In the genomic region with DNA sequence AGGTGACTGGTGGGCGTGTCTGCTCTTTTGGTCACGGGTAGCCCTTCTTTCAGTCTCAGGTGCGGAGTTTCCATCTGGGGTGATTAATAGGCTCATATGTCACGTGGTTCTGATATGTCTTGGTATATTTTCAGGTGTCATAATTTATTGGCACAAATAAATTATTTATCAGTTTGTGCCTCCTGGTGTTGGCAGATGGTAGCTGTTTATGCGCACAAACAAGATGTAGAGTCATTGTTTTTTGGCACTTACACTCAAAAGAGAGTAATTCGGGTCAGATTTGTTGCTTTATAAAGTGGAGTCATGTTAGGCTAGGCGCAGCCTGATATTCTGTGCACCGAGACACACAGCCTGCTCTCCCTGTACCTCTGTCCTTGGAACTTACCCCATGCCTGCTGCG, we compare ENCODE assay signal across 17 mouse cellular contexts.
A peak's percentile ranks its signal among the peaks of the same experiment; 100 is the strongest.
DNase-seq lines count a peak whose midpoint lies in the region; ATAC-seq and TF ChIP-seq lines count a peak whose summit lies in the region.
"Had no signal": no experiment of that assay in that cellular context is flagged by ENCODE, and none has a peak within 500 bp of the region (broad histone marks: within the 10 kb centered on the region; RNA-seq: fewer than 3 reads in every experiment).

No protein-coding gene starts in this region.

- no peak overlapping the region for H3K4me2 ChIP-seq in forebrain, embryonic 14.5 days (ENCODE audit: low read length)
- no peak overlapping the region for H3K4me2 ChIP-seq in forebrain, embryonic 16.5 days (ENCODE audit: low read length)
- no peak overlapping the region for H3K4me2 ChIP-seq in forebrain, embryonic 11.5 days (ENCODE audit: low read depth, low read length, severe bottlenecking)
- H3K4me2 ChIP-seq: embryonic facial prominence, embryonic 12.5 days had no signal

- H3K27ac ChIP-seq in forebrain, embryonic 14.5 days (ENCODE audit: low read depth, low read length): peak overlapping the region; percentile 52; the same call in 1 of the 2 replicates
- H3K27ac ChIP-seq in forebrain, embryonic 10.5 days: no peak overlapping the region
- H3K27ac ChIP-seq in forebrain, embryonic 16.5 days (ENCODE audit: low read length): peak overlapping the region; percentile 51
- H3K27ac ChIP-seq in forebrain, embryonic 11.5 days (ENCODE audit: low read depth, low read length): no peak overlapping the region
- no peak overlapping the region for H3K27ac ChIP-seq in layer of hippocampus, adult 2 months
- H3K27ac ChIP-seq: embryonic facial prominence, embryonic 10.5 days; embryonic facial prominence, embryonic 12.5 days had no signal

- H3K9ac ChIP-seq in forebrain, embryonic 14.5 days (ENCODE audit: low read length): no peak overlapping the region
- no peak overlapping the region for H3K9ac ChIP-seq in forebrain, embryonic 16.5 days (replicated peaks; ENCODE audit: low read depth, low read length)
- no peak overlapping the region for H3K9ac ChIP-seq in forebrain, embryonic 11.5 days (ENCODE audit: low read length)
- H3K9ac ChIP-seq: embryonic facial prominence, embryonic 12.5 days had no signal

- no peaks in the 10 kb centered on the region for H3K27me3 ChIP-seq in forebrain, embryonic 14.5 days (replicated peaks; ENCODE audit: control insufficient read depth, insufficient read depth, low read length)
- H3K27me3 ChIP-seq in forebrain, embryonic 10.5 days (ENCODE audit: poor library complexity, severe bottlenecking): peaks cover 29% of the 10 kb centered on the region
- no peaks in the 10 kb centered on the region for H3K27me3 ChIP-seq in forebrain, embryonic 16.5 days (replicated peaks; ENCODE audit: control insufficient read depth, insufficient read depth, low read length)
- H3K27me3 ChIP-seq in forebrain, embryonic 11.5 days (ENCODE audit: control insufficient read depth, insufficient read depth, low read length): no peaks in the 10 kb centered on the region

- H3K4me1 ChIP-seq in forebrain, embryonic 14.5 days (ENCODE audit: control insufficient read depth, insufficient read depth, low read length): peaks cover 7% of the 10 kb centered on the region
- peaks cover 11% of the 10 kb centered on the region for H3K4me1 ChIP-seq in forebrain, embryonic 10.5 days
- H3K4me1 ChIP-seq in forebrain, embryonic 16.5 days (replicated peaks; ENCODE audit: control insufficient read depth, insufficient read depth, low read length): peaks cover 43% of the 10 kb centered on the region
- H3K4me1 ChIP-seq in forebrain, embryonic 11.5 days (replicated peaks; ENCODE audit: control insufficient read depth, insufficient read depth, low read length): no peaks in the 10 kb centered on the region

- no peaks in the 10 kb centered on the region for H3K9me3 ChIP-seq in forebrain, embryonic 14.5 days (replicated peaks; ENCODE audit: control insufficient read depth, low read length)
- H3K9me3 ChIP-seq in forebrain, embryonic 10.5 days: no peaks in the 10 kb centered on the region
- H3K9me3 ChIP-seq in forebrain, embryonic 16.5 days (ENCODE audit: control insufficient read depth, low read length): no peaks in the 10 kb centered on the region
- no peaks in the 10 kb centered on the region for H3K9me3 ChIP-seq in forebrain, embryonic 11.5 days (ENCODE audit: control insufficient read depth, low read length)
- H3K9me3 ChIP-seq: embryonic facial prominence, embryonic 10.5 days; embryonic facial prominence, embryonic 12.5 days had no signal

- WGBS in forebrain, embryonic 14.5 days: 70% methylated on average over 9 of the region's 9 CpGs
- WGBS in forebrain, embryonic 10.5 days: 90% methylated on average over 9 of the region's 9 CpGs
- 64% methylated on average over 9 of the region's 9 CpGs for WGBS in forebrain, embryonic 16.5 days
- WGBS in forebrain, embryonic 11.5 days: 86% methylated on average over 9 of the region's 9 CpGs

- TF ChIP-seq CTCF in layer of hippocampus, adult 2 months (conservative IDR thresholded peaks at IDR 0.05): peak; percentile 18; the same call in 1 of the 2 replicates

- no peaks in the 10 kb centered on the region for H3K36me3 ChIP-seq in forebrain, embryonic 14.5 days (ENCODE audit: control insufficient read depth, insufficient read depth, low read length)
- H3K36me3 ChIP-seq in forebrain, embryonic 10.5 days (replicated peaks): no peaks in the 10 kb centered on the region
- H3K36me3 ChIP-seq in forebrain, embryonic 16.5 days (ENCODE audit: control insufficient read depth, insufficient read depth): no peaks in the 10 kb centered on the region
- H3K36me3 ChIP-seq in forebrain, embryonic 11.5 days (ENCODE audit: control insufficient read depth, insufficient read depth, low read length): no peaks in the 10 kb centered on the region
- H3K36me3 ChIP-seq: embryonic facial prominence, embryonic 10.5 days; embryonic facial prominence, embryonic 12.5 days had no signal

- no peak for ATAC-seq in forebrain, embryonic 14.5 days
- no peak for ATAC-seq in forebrain, embryonic 16.5 days
- ATAC-seq in forebrain, embryonic 11.5 days (replicated peaks; ENCODE audit: low FRiP score): no peak
- ATAC-seq in megakaryocyte, adult 5-6 weeks (ENCODE audit: poor library complexity, severe bottlenecking): no peak

- peak; percentile 55 for DNase-seq in forebrain, embryonic 14.5 days (ENCODE audit: low spot score)
- DNase-seq in forebrain, embryonic 10.5 days (ENCODE audit: extremely low spot score, low spot score): no peak
- no peak for DNase-seq in forebrain, embryonic 11.5 days (ENCODE audit: low spot score)
- no peak for DNase-seq in layer of hippocampus, adult 2 months (ENCODE audit: low spot score in 2 of 2)
- no peak for DNase-seq in layer of hippocampus, adult 9-10 months (ENCODE audit: low spot score)
- DNase-seq: adrenal gland, adult 2 months; adrenal gland, postnatal 10 days; adrenal gland, postnatal 25 days; cerebellum, adult 11-12 months; cerebellum, adult 2 months; cerebellum, adult 9-10 months; cerebellum, postnatal 10 days; cerebellum, postnatal 25 days had no signal

- H3K4me3 ChIP-seq in forebrain, embryonic 14.5 days (ENCODE audit: low read depth, low read length): no peak overlapping the region
- no peak overlapping the region for H3K4me3 ChIP-seq in forebrain, embryonic 10.5 days
- H3K4me3 ChIP-seq in forebrain, embryonic 16.5 days (replicated peaks; ENCODE audit: low read length): no peak overlapping the region
- no peak overlapping the region for H3K4me3 ChIP-seq in forebrain, embryonic 11.5 days (ENCODE audit: low read depth, low read length)
- H3K4me3 ChIP-seq in layer of hippocampus, adult 2 months: no peak overlapping the region
- H3K4me3 ChIP-seq: embryonic facial prominence, embryonic 10.5 days; embryonic facial prominence, embryonic 12.5 days had no signal

Comparison
In these comparisons a context has a peak if more than half of its experiments do, and no peak if none do; other contexts are left out.
1. H3K27ac ChIP-seq: peak in forebrain, embryonic 14.5 days (single experiment) and forebrain, embryonic 16.5 days (single experiment); none in forebrain, embryonic 10.5 days (single experiment), forebrain, embryonic 11.5 days (single experiment) and layer of hippocampus, adult 2 months (single experiment).